Mouse (Mus musculus) liver, postnatal 0 days (tissue): ENCODE results near the gene Casp8.

Source experiments
- CTCF ChIP-seq: sonication (generic); IDR thresholded peaks from 2 replicates; pipeline ENCODE4 v1.5.1; 2016; ENCODE audit warnings: antibody characterized with exemption, low read depth
- EP300 ChIP-seq: IDR thresholded peaks from 2 replicates; pipeline ENCODE4 v1.6.1; 2016; ENCODE audit warnings: antibody characterized with exemption, low read depth, mild to moderate bottlenecking

- TF ChIP-seq CTCF, result no peak
- no peak for TF ChIP-seq EP300
Measured at GRCm38 (mm10) chr1:58775361-58775760, 19.8 kb upstream of the Casp8 start.
